Mouse (Mus musculus) C2C12 (cell line): ENCODE data around the gene Lamc2. TPM values are rescaled to one million over a fixed set of nuclear protein-coding genes. Genes with fewer than 3 reads are reported as not detected.
A peak's percentile ranks its signal among the peaks of the same experiment; 100 is the strongest.
"Not testable (repeated sequence)": the region's sequence is repeated elsewhere in the genome, so short reads cannot be mapped to it uniquely, and the experiment has no call there.

Source experiments
- H3K27me3 ChIP-seq: one replicate; pipeline ENCODE4 v1.6.1; 2011; ENCODE audit not compliant: control insufficient read depth, insufficient read depth, insufficient read length
- H3K36me3 ChIP-seq: one replicate; pipeline ENCODE4 v1.6.1; 2011; ENCODE audit not compliant: control insufficient read depth, insufficient read depth
- H3K4me3 ChIP-seq: one replicate; pipeline ENCODE4 v1.5.1; 2011; ENCODE audit warnings: mild to moderate bottlenecking, control low read depth; ENCODE audit not compliant: poor library complexity, insufficient read depth, severe bottlenecking
- H3K79me2 ChIP-seq: one replicate; pipeline ENCODE4 v1.6.1; 2011; ENCODE audit not compliant: control insufficient read depth, insufficient read depth
- H3K79me3 ChIP-seq: one replicate; pipeline ENCODE4 v1.6.1; 2011; ENCODE audit warnings: low read depth, control low read depth
- H3ac ChIP-seq: one replicate; pipeline ENCODE3; 2011; ENCODE audit warnings: low read depth; ENCODE audit not compliant: control insufficient read depth, insufficient read length
- CEBPB ChIP-seq: IDR thresholded peaks from one replicate; pipeline ENCODE4 v1.6.1; 2011; ENCODE audit warnings: low read depth, mild to moderate bottlenecking, control low read depth, moderate library complexity
- CTCF ChIP-seq: IDR thresholded peaks from one replicate; pipeline ENCODE4 v1.5.1; 2011; ENCODE audit not compliant: control insufficient read depth, insufficient read depth, insufficient read length
- FOSL1 ChIP-seq: IDR thresholded peaks from one replicate; pipeline ENCODE4 v1.8.0; 2011; ENCODE audit warnings: mild to moderate bottlenecking, low read length; ENCODE audit not compliant: poor library complexity, insufficient read depth, severe bottlenecking
- MAX ChIP-seq: IDR thresholded peaks from one replicate; pipeline ENCODE4 v1.6.1; 2011; ENCODE audit warnings: mild to moderate bottlenecking, control low read depth
- MYOD1 ChIP-seq: IDR thresholded peaks from one replicate; pipeline ENCODE4 v1.6.1; 2011; ENCODE audit warnings: low read depth; ENCODE audit not compliant: control insufficient read depth, insufficient read length
- MYOG ChIP-seq: IDR thresholded peaks from one replicate; pipeline ENCODE4 v1.6.1; 2011; ENCODE audit not compliant: control insufficient read depth, insufficient read length; ENCODE audit errors: extremely low read depth
- USF1 ChIP-seq: IDR thresholded peaks from one replicate; pipeline ENCODE4 v1.6.1; 2011; ENCODE audit warnings: low read depth, mild to moderate bottlenecking, control low read depth, moderate library complexity
- polyA plus RNA-seq: library from polyadenylated mRNA; unstranded; fragments of >200 nt; fragmentation: generic; extraction: Trizol; gene quantifications from one replicate; pipeline ENCODE4 v1.2.1, GENCODE M21; 2012; ENCODE audit warnings: missing spikeins

Gene Lamc2
- polyA plus RNA-seq, 1 experiment, result 5.4 TPM

- H3K79me3 ChIP-seq, result no peaks in the 10 kb centered on the region
- no peaks in the 10 kb centered on the region for H3K27me3 ChIP-seq
- H3K79me2 ChIP-seq, result no peaks in the 10 kb centered on the region
- no peak overlapping the region for H3ac ChIP-seq
- TF ChIP-seq USF1 (no peak), CTCF (no peak), MAX (no peak), FOSL1 (no peak), MYOG (no peak), MYOD1 (no peak), CEBPB (no peak)
- H3K36me3 ChIP-seq, result no peaks in the 10 kb centered on the region
- no peak overlapping the region for H3K4me3 ChIP-seq
Observed at GRCm38 (mm10) chr1:153090081-153090480, 96.2 kb downstream of the Lamc2 start.

- Histone ChIP-seq H3K4me3 (no peak overlapping the region), H3ac (no peak overlapping the region), H3K79me3 (no peaks in the 10 kb centered on the region), H3K36me3 (no peaks in the 10 kb centered on the region), H3K79me2 (no peaks in the 10 kb centered on the region), H3K27me3 (no peaks in the 10 kb centered on the region)
- TF ChIP-seq USF1, result no peak
- no peak for TF ChIP-seq CTCF
- no peak for TF ChIP-seq MYOG
- TF ChIP-seq MYOD1, result no peak
- no peak for TF ChIP-seq MAX
- TF ChIP-seq FOSL1, result no peak
- TF ChIP-seq CEBPB, result no peak
Observed at GRCm38 (mm10) chr1:153087771-153088170, 98.5 kb downstream of the Lamc2 start.

GRCm38 (mm10) chr1:153085198-153085597 lies 101.0 kb downstream of the Lamc2 start:
- H3K79me2 ChIP-seq, result no peaks in the 10 kb centered on the region
- no peaks in the 10 kb centered on the region for H3K36me3 ChIP-seq
- H3ac ChIP-seq, result no peak overlapping the region
- no peak overlapping the region for H3K4me3 ChIP-seq
- no peak for TF ChIP-seq CEBPB
- no peak for TF ChIP-seq MYOG
- TF ChIP-seq FOSL1, result no peak
- no peak for TF ChIP-seq USF1
- peak; percentile 54 for TF ChIP-seq MYOD1
- H3K79me3 ChIP-seq, result no peaks in the 10 kb centered on the region
- no peaks in the 10 kb centered on the region for H3K27me3 ChIP-seq

GRCm38 (mm10) chr1:153084191-153084590 lies 102.1 kb downstream of the Lamc2 start:
- no peak overlapping the region for H3ac ChIP-seq
- no peaks in the 10 kb centered on the region for H3K79me3 ChIP-seq
- H3K36me3 ChIP-seq, result no peaks in the 10 kb centered on the region
- no peak for TF ChIP-seq CTCF
- TF ChIP-seq FOSL1, result no peak
- TF ChIP-seq MYOD1, result no peak
- TF ChIP-seq USF1, result no peak
- no peak for TF ChIP-seq MYOG
- no peak for TF ChIP-seq MAX
- TF ChIP-seq CEBPB, result no peak
- no peaks in the 10 kb centered on the region for H3K79me2 ChIP-seq
- no peaks in the 10 kb centered on the region for H3K27me3 ChIP-seq
- no peak overlapping the region for H3K4me3 ChIP-seq

GRCm38 (mm10) chr1:153083233-153083632 lies 103.0 kb downstream of the Lamc2 start:
- not testable (repeated sequence) for H3K27me3 ChIP-seq, H3ac ChIP-seq, H3K79me3 ChIP-seq, H3K36me3 ChIP-seq, H3K4me3 ChIP-seq, H3K79me2 ChIP-seq

GRCm38 (mm10) chr1:153075955-153076354 lies 110.3 kb downstream of the Lamc2 start:
- no peaks in the 10 kb centered on the region for H3K27me3 ChIP-seq
- no peak overlapping the region for H3K4me3 ChIP-seq
- no peaks in the 10 kb centered on the region for H3K36me3 ChIP-seq
- no peaks in the 10 kb centered on the region for H3K79me2 ChIP-seq
- no peaks in the 10 kb centered on the region for H3K79me3 ChIP-seq
- TF ChIP-seq MAX (no peak), MYOD1 (no peak), CEBPB (no peak), MYOG (no peak), FOSL1 (no peak), CTCF (no peak), USF1 (no peak)
- no peak overlapping the region for H3ac ChIP-seq

- TF ChIP-seq CTCF, result no peak
- TF ChIP-seq MAX, result no peak
- no peak for TF ChIP-seq CEBPB
- no peak for TF ChIP-seq FOSL1
- H3K27me3 ChIP-seq, result no peaks in the 10 kb centered on the region
- no peaks in the 10 kb centered on the region for H3K36me3 ChIP-seq
Observed at GRCm38 (mm10) chr1:153075087-153075736, 111.0 kb downstream of the Lamc2 start.

More at GRCm38 (mm10) chr1:153075087-153075736, 111.0 kb downstream of the Lamc2 start:
- H3ac ChIP-seq, result no peak overlapping the region
- H3K79me3 ChIP-seq, result no peaks in the 10 kb centered on the region
- no peak overlapping the region for H3K4me3 ChIP-seq
- no peaks in the 10 kb centered on the region for H3K79me2 ChIP-seq
